Mouse (Mus musculus) neural tube, embryonic 13.5 days (tissue): Measurements from ENCODE around the gene Babam2. TPM values are rescaled to one million over a fixed set of nuclear protein-coding genes. Genes with fewer than 3 reads are reported as not detected.

Experiments
- ATAC-seq: fragments of 200-750 bp; cut with Nextera tagmentation; 2 replicates; pipeline ENCODE4 v1.8.0; 2017; ENCODE audit warnings: low read depth, mild to moderate bottlenecking, moderate TSS enrichment, moderate library complexity
- H3K27ac ChIP-seq: fragments of 300-500 bp; sonication (generic); replicated peaks from 2 replicates; pipeline ENCODE4 v1.5.1; 2015; ENCODE audit warnings: moderate library complexity, mild to moderate bottlenecking, inconsistent platforms
- H3K27me3 ChIP-seq: fragments of 300-500 bp; sonication (generic); 2 replicates; pipeline ENCODE4 v1.6.1; 2015; ENCODE audit warnings: mild to moderate bottlenecking, inconsistent platforms
- H3K36me3 ChIP-seq: fragments of 300-500 bp; sonication (generic); 2 replicates; pipeline ENCODE4 v1.6.1; 2015; ENCODE audit warnings: mild to moderate bottlenecking, inconsistent platforms
- H3K4me1 ChIP-seq: fragments of 300-500 bp; sonication (generic); replicated peaks from 2 replicates; pipeline ENCODE4 v1.6.1; 2015; ENCODE audit warnings: inconsistent platforms
- H3K4me2 ChIP-seq: fragments of 300-500 bp; sonication (generic); 2 replicates; pipeline ENCODE4 v1.6.1; 2015; ENCODE audit warnings: inconsistent platforms, mild to moderate bottlenecking, moderate library complexity
- H3K4me3 ChIP-seq: fragments of 300-500 bp; sonication (generic); 2 replicates; pipeline ENCODE4 v1.5.1; 2015; ENCODE audit warnings: mild to moderate bottlenecking, inconsistent platforms
- H3K9ac ChIP-seq: fragments of 300-500 bp; sonication (generic); 2 replicates; pipeline ENCODE4 v1.6.1; 2015; ENCODE audit warnings: moderate library complexity, mild to moderate bottlenecking, inconsistent platforms
- H3K9me3 ChIP-seq: fragments of 300-500 bp; sonication (generic); 2 replicates; pipeline ENCODE4 v1.6.1; 2016; ENCODE audit warnings: inconsistent platforms
- WGBS: fragments of 180-500 bp; shearing (Covaris S2); methylation state at CpG from one replicate; pipeline ENCODE4 v1.1.7; 2015; 5-methylcytosine and 5-hydroxymethylcytosine counted together
- polyA plus RNA-seq: library from polyadenylated mRNA; unstranded; fragments of >200 nt; fragmentation: Nextera tagmentation; extraction: Ambion mirVana; gene quantifications from 2 replicates; pipeline ENCODE4 v1.2.1, GENCODE M21; 2015

Gene Babam2
- polyA plus RNA-seq, 1 experiment from 2014 or later, result 54.4 TPM

GRCm38 (mm10) chr5:31876216-31876974 is 178.9 kb downstream of the Babam2 start:
- Histone ChIP-seq H3K27ac (no peak overlapping the region), H3K27me3 (no peaks in the 10 kb centered on the region), H3K36me3 (no peaks in the 10 kb centered on the region), H3K9ac (no peak overlapping the region), H3K4me2 (no peak overlapping the region), H3K4me1 (no peaks in the 10 kb centered on the region), H3K9me3 (no peaks in the 10 kb centered on the region), H3K4me3 (no peak overlapping the region)
- ATAC-seq, result no peak
- WGBS, result 77% methylated on average over 8 of the region's 8 CpGs

GRCm38 (mm10) chr5:31880457-31880856 is 183.0 kb downstream of the Babam2 start:
- ATAC-seq, result no peak
- 83% methylated on average over 2 of the region's 2 CpGs for WGBS

GRCm38 (mm10) chr5:31882297-31882696 is 184.8 kb downstream of the Babam2 start:
- Histone ChIP-seq H3K4me3 (no peak overlapping the region), H3K9me3 (no peaks in the 10 kb centered on the region), H3K4me1 (no peaks in the 10 kb centered on the region), H3K4me2 (no peak overlapping the region), H3K27me3 (no peaks in the 10 kb centered on the region), H3K36me3 (no peaks in the 10 kb centered on the region), H3K27ac (no peak overlapping the region), H3K9ac (no peak overlapping the region)
- 85% methylated on average over 3 of the region's 3 CpGs for WGBS
- no peak for ATAC-seq

More at GRCm38 (mm10) chr5:31880457-31880856, 183.0 kb downstream of the Babam2 start:
- no peak overlapping the region for H3K4me3 ChIP-seq
- no peaks in the 10 kb centered on the region for H3K36me3 ChIP-seq
- H3K27ac ChIP-seq, result no peak overlapping the region
- H3K27me3 ChIP-seq, result no peaks in the 10 kb centered on the region
- H3K4me2 ChIP-seq, result no peak overlapping the region
- H3K9me3 ChIP-seq, result no peaks in the 10 kb centered on the region
- H3K4me1 ChIP-seq, result no peaks in the 10 kb centered on the region
- no peak overlapping the region for H3K9ac ChIP-seq

GRCm38 (mm10) chr5:31884962-31885361 is 187.5 kb downstream of the Babam2 start:
- 91% methylated on average over 4 of the region's 4 CpGs for WGBS
- Histone ChIP-seq H3K4me3 (no peak overlapping the region), H3K27me3 (no peaks in the 10 kb centered on the region), H3K4me1 (no peaks in the 10 kb centered on the region), H3K9me3 (no peaks in the 10 kb centered on the region), H3K9ac (no peak overlapping the region), H3K4me2 (no peak overlapping the region), H3K36me3 (no peaks in the 10 kb centered on the region), H3K27ac (no peak overlapping the region)
- ATAC-seq, result no peak

DNA sequence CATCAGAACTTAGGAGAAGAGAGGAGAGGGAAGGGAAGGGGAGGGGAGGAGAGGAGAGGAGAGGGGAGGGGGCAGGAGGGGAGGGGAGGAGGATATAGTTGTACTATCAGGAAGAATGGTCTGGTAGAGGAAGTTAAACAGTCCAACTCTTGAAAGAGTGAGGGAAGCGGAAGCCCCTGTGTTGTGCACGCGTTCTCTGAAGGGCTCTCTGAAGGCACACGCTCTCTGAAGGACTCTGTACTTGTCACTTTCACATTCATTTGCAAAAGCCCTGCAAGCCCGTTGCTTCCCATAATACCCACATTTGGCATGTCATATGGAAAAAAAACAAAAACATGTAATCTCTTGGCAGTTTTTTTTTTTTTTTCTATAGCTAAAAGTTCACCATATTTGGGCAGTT is 190.1 kb downstream of the Babam2 start:
- Histone ChIP-seq H3K9ac (no peak overlapping the region), H3K36me3 (no peaks in the 10 kb centered on the region), H3K4me1 (no peaks in the 10 kb centered on the region), H3K9me3 (no peaks in the 10 kb centered on the region), H3K4me3 (no peak overlapping the region), H3K4me2 (no peak overlapping the region), H3K27ac (no peak overlapping the region), H3K27me3 (no peaks in the 10 kb centered on the region)
- ATAC-seq, result no peak
- 96% methylated on average over 5 of the region's 5 CpGs for WGBS

GRCm38 (mm10) chr5:31888341-31888740 is 190.9 kb downstream of the Babam2 start:
- Histone ChIP-seq H3K4me1 (no peaks in the 10 kb centered on the region), H3K9ac (no peak overlapping the region), H3K9me3 (no peaks in the 10 kb centered on the region), H3K4me3 (no peak overlapping the region), H3K27me3 (no peaks in the 10 kb centered on the region), H3K36me3 (no peaks in the 10 kb centered on the region), H3K4me2 (no peak overlapping the region), H3K27ac (no peak overlapping the region)
- 73% methylated on average over 3 of the region's 3 CpGs for WGBS
- no peak for ATAC-seq

DNA sequence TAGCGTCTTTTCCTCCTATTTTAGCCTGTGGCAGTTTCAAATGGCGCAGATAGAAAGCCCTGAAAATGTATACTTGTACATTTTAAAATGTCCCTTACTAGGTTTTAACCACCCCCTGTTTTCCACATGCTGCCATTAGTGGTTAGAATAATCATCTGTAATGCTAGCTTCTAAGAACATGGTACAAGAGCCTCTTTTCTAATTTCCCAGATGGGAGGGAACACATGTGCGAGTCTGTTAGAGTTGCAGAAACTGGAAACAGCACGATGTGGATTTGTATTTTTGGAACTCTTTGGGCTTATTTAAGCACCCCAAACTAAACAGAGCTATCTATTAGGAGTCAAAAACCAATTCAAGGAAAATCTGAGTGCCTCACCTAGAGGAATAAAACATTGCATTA is 195.1 kb downstream of the Babam2 start:
- Histone ChIP-seq H3K27me3 (no peaks in the 10 kb centered on the region), H3K4me1 (no peaks in the 10 kb centered on the region), H3K36me3 (no peaks in the 10 kb centered on the region), H3K9ac (no peak overlapping the region), H3K27ac (no peak overlapping the region), H3K9me3 (no peaks in the 10 kb centered on the region), H3K4me3 (no peak overlapping the region), H3K4me2 (no peak overlapping the region)
- no peak for ATAC-seq
- 94% methylated on average over 4 of the region's 4 CpGs for WGBS

GRCm38 (mm10) chr5:31899901-31900300 is 202.4 kb downstream of the Babam2 start:
- no peaks in the 10 kb centered on the region for H3K27me3 ChIP-seq
- no peak overlapping the region for H3K4me3 ChIP-seq
- WGBS, result 94% methylated on average over 3 of the region's 3 CpGs
- H3K9ac ChIP-seq, result no peak overlapping the region
- H3K9me3 ChIP-seq, result no peaks in the 10 kb centered on the region
- H3K4me1 ChIP-seq, result no peaks in the 10 kb centered on the region
- H3K4me2 ChIP-seq, result no peak overlapping the region
- H3K36me3 ChIP-seq, result no peaks in the 10 kb centered on the region
- ATAC-seq, result no peak
- no peak overlapping the region for H3K27ac ChIP-seq

- no peaks in the 10 kb centered on the region for H3K4me1 ChIP-seq
- 92% methylated on average over 2 of the region's 2 CpGs for WGBS
Observed at GRCm38 (mm10) chr5:31902144-31902543, 204.7 kb downstream of the Babam2 start.

DNA sequence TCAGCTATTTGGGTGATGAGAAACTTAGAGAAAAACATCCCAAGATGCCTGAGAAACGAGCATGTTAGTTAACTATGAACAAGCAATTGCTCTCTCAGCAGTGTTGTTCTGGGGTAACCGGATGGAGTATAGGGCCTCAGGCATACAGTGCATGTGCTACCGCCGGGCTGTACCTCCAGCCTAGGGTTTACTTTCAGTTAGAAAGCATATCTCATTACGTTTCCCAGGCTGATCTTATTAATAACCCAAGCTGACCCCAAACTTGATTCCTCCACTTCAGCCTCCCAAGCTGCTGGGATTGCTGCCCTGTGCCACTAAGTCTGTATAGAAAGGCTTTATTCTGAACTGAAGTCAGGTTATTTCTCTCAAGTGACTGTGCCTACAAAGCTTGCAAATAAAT is 205.4 kb downstream of the Babam2 start:
- WGBS, result 82% methylated on average over 5 of the region's 5 CpGs
- Histone ChIP-seq H3K4me1 (no peaks in the 10 kb centered on the region), H3K27ac (no peak overlapping the region), H3K36me3 (no peaks in the 10 kb centered on the region), H3K27me3 (no peaks in the 10 kb centered on the region), H3K4me3 (no peak overlapping the region), H3K9me3 (no peaks in the 10 kb centered on the region), H3K4me2 (no peak overlapping the region), H3K9ac (no peak overlapping the region)
- no peak for ATAC-seq

More at GRCm38 (mm10) chr5:31902144-31902543, 204.7 kb downstream of the Babam2 start:
- H3K9ac ChIP-seq, result no peak overlapping the region
- no peak for ATAC-seq
- no peaks in the 10 kb centered on the region for H3K9me3 ChIP-seq
- H3K4me3 ChIP-seq, result no peak overlapping the region
- H3K27me3 ChIP-seq, result no peaks in the 10 kb centered on the region
- H3K36me3 ChIP-seq, result no peaks in the 10 kb centered on the region
- H3K27ac ChIP-seq, result no peak overlapping the region
- H3K4me2 ChIP-seq, result no peak overlapping the region

GRCm38 (mm10) chr5:31904968-31905683 is 207.6 kb downstream of the Babam2 start:
- no peak overlapping the region for H3K4me3 ChIP-seq
- no peak overlapping the region for H3K9ac ChIP-seq
- H3K4me2 ChIP-seq, result no peak overlapping the region
- ATAC-seq, result no peak
- no peaks in the 10 kb centered on the region for H3K4me1 ChIP-seq
- no peaks in the 10 kb centered on the region for H3K36me3 ChIP-seq
- H3K27me3 ChIP-seq, result no peaks in the 10 kb centered on the region
- no peak overlapping the region for H3K27ac ChIP-seq
- WGBS, result 76% methylated on average over 6 of the region's 6 CpGs
- no peaks in the 10 kb centered on the region for H3K9me3 ChIP-seq

DNA sequence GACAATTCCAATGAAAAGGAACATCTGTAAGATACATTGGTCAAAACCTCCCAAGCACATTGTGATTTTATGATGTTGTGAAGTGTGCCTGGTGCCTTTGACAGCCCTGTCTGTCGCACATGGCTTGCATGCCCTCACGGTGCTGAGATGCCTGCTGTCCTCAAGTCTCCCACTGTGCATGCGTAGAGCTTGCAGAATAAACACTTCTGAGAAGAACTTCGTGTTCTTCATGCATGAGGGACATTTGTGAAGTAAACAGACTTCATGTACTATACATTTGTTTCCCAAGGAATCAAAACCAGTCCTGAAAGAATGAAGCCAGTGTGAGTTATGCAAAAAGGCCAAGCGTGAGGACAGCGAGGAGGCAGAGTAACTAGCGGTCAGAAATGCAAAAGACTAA is 208.3 kb downstream of the Babam2 start:
- no peak overlapping the region for H3K4me2 ChIP-seq
- H3K4me3 ChIP-seq, result no peak overlapping the region
- ATAC-seq, result no peak
- no peak overlapping the region for H3K9ac ChIP-seq
- no peak overlapping the region for H3K27ac ChIP-seq
- H3K9me3 ChIP-seq, result no peaks in the 10 kb centered on the region
- no peaks in the 10 kb centered on the region for H3K27me3 ChIP-seq
- 78% methylated on average over 7 of the region's 7 CpGs for WGBS
- H3K4me1 ChIP-seq, result no peaks in the 10 kb centered on the region
- H3K36me3 ChIP-seq, result no peaks in the 10 kb centered on the region
